Mouse (Mus musculus) heart, embryonic 14.5 days (tissue): ENCODE measurements around the gene Apaf1. TPM values are rescaled to one million over a fixed set of nuclear protein-coding genes. Genes with fewer than 3 reads are reported as not detected.

Experiments
- ATAC-seq: fragments of 200-750 bp; cut with Nextera tagmentation; 2 replicates; pipeline ENCODE4 v1.8.0; 2017; ENCODE audit warnings: low read depth, moderate TSS enrichment; ENCODE audit not compliant: insufficient number of reproducible peaks, insufficient read depth, low FRiP score
- H3K27ac ChIP-seq, 2 experiments: fragments of 200-500 bp in 1 of 2; fragments of 300-500 bp in 1 of 2; sonication (generic) in 1 of 2; replicated peaks in 1 of 2; 2 replicates each; pipeline ENCODE4 v1.5.1; 2012 to 2014; ENCODE audit warnings: low read depth in 2 of 2, low read length in 2 of 2, control low read depth in 1 of 2, mild to moderate bottlenecking in 1 of 2, mixed read lengths in 1 of 2; ENCODE audit not compliant: control insufficient read depth in 1 of 2, insufficient read depth in 1 of 2
- H3K27me3 ChIP-seq: fragments of 300-500 bp; sonication (generic); 2 replicates; pipeline ENCODE4 v1.6.1; 2014; ENCODE audit warnings: mild to moderate bottlenecking, low read length, control low read depth; ENCODE audit not compliant: control insufficient read depth, insufficient read depth
- H3K36me3 ChIP-seq: fragments of 300-500 bp; sonication (generic); 2 replicates; pipeline ENCODE4 v1.6.1; 2014; ENCODE audit warnings: mild to moderate bottlenecking, control low read depth, low read length, mixed read lengths; ENCODE audit not compliant: control insufficient read depth, insufficient read depth
- H3K4me1 ChIP-seq, 2 experiments: fragments of 200-500 bp in 1 of 2; fragments of 300-500 bp in 1 of 2; sonication (generic) in 1 of 2; 2 replicates each; pipeline ENCODE4 v1.6.1; 2012 to 2014; ENCODE audit warnings: low read length in 2 of 2, control low read depth in 1 of 2, mixed read lengths in 1 of 2; ENCODE audit not compliant: control insufficient read depth in 2 of 2, insufficient read depth in 2 of 2
- H3K4me2 ChIP-seq: fragments of 300-500 bp; sonication (generic); 2 replicates; pipeline ENCODE4 v1.6.1; 2014; ENCODE audit warnings: mild to moderate bottlenecking, low read length
- H3K4me3 ChIP-seq, 2 experiments: fragments of 200-500 bp in 1 of 2; fragments of 300-500 bp in 1 of 2; sonication (generic) in 1 of 2; 2 replicates each; pipeline ENCODE4 v1.5.1; 2012 to 2014; ENCODE audit warnings: low read length in 2 of 2, mild to moderate bottlenecking in 2 of 2, control low read depth in 1 of 2, low read depth in 1 of 2, moderate library complexity in 1 of 2; ENCODE audit not compliant: control insufficient read depth in 1 of 2, insufficient read depth in 1 of 2
- H3K9ac ChIP-seq: fragments of 300-500 bp; sonication (generic); 2 replicates; pipeline ENCODE4 v1.6.1; 2014; ENCODE audit warnings: mild to moderate bottlenecking, low read length
- H3K9me3 ChIP-seq: fragments of 300-500 bp; sonication (generic); 2 replicates; pipeline ENCODE4 v1.6.1; 2016; ENCODE audit warnings: low read length, control low read depth; ENCODE audit not compliant: control insufficient read depth
- WGBS: fragments of 180-500 bp; shearing (Covaris S2); extraction: QIAGEN DNeasy Blood & Tissue Kit; methylation state at CpG from one replicate; pipeline ENCODE4 v1.1.7; 2014; 5-methylcytosine and 5-hydroxymethylcytosine counted together
- polyA plus RNA-seq: library from polyadenylated mRNA; unstranded; fragments of >200 nt; fragmentation: Nextera tagmentation; extraction: Ambion mirVana; gene quantifications from 2 replicates; pipeline ENCODE4 v1.2.1, GENCODE M21; 2014

Gene Apaf1
- polyA plus RNA-seq, 1 experiment from 2014 or later = 17.3 TPM

- Histone ChIP-seq H3K9ac (no peak overlapping the region), H3K4me1 (no peaks in the 10 kb centered on the region), H3K9me3 (no peaks in the 10 kb centered on the region), H3K27ac (no peak overlapping the region), H3K4me3 (no peak overlapping the region), H3K4me2 (no peak overlapping the region), H3K27me3 (no peaks in the 10 kb centered on the region), H3K36me3 (peaks cover 78% of the 10 kb centered on the region)
- WGBS = 81% methylated on average over 4 of the region's 4 CpGs
- ATAC-seq = no peak
Measured at GRCm38 (mm10) chr10:91049696-91050095, 32.9 kb downstream of the Apaf1 start.

GRCm38 (mm10) chr10:91033942-91034341, 48.6 kb downstream of the Apaf1 start:
- Histone ChIP-seq H3K9ac (no peak overlapping the region), H3K4me3 (no peak overlapping the region), H3K4me2 (no peak overlapping the region), H3K9me3 (no peaks in the 10 kb centered on the region), H3K4me1 (0 out of 4 replicates have a peak, but pooled peaks cover 0 to 2% of the 10 kb centered on the region in 2 experiments), H3K27ac (no peak overlapping the region), H3K27me3 (no peaks in the 10 kb centered on the region), H3K36me3 (peaks cover 49% of the 10 kb centered on the region)
- 23% methylated on average over 8 of the region's 8 CpGs for WGBS
- ATAC-seq = no peak

- no peak overlapping the region for H3K4me3 ChIP-seq
- no peak overlapping the region for H3K27ac ChIP-seq
- H3K9me3 ChIP-seq = no peaks in the 10 kb centered on the region
- no peak overlapping the region for H3K4me2 ChIP-seq
- H3K27me3 ChIP-seq = no peaks in the 10 kb centered on the region
- ATAC-seq = no peak
- 10% methylated on average over 4 of the region's 4 CpGs for WGBS
- peaks cover 53% of the 10 kb centered on the region for H3K36me3 ChIP-seq
- H3K4me1 ChIP-seq = 0 out of 4 replicates have a peak, but pooled peaks cover 0 to 2% of the 10 kb centered on the region in 2 experiments
- H3K9ac ChIP-seq = no peak overlapping the region
Measured at GRCm38 (mm10) chr10:91032399-91032798, 50.2 kb downstream of the Apaf1 start.

GRCm38 (mm10) chr10:91031176-91031575, 51.4 kb downstream of the Apaf1 start:
- Histone ChIP-seq H3K9ac (no peak overlapping the region), H3K4me2 (no peak overlapping the region), H3K27me3 (no peaks in the 10 kb centered on the region), H3K4me3 (no peak overlapping the region), H3K36me3 (peaks cover 44% of the 10 kb centered on the region), H3K4me1 (0 out of 4 replicates have a peak, but pooled peaks cover 0 to 2% of the 10 kb centered on the region in 2 experiments), H3K27ac (no peak overlapping the region), H3K9me3 (no peaks in the 10 kb centered on the region)
- WGBS = 84% methylated on average over 9 of the region's 9 CpGs
- no peak for ATAC-seq

- no peak for ATAC-seq
- Histone ChIP-seq H3K36me3 (peaks cover 31% of the 10 kb centered on the region), H3K9me3 (no peaks in the 10 kb centered on the region), H3K4me3 (no peak overlapping the region), H3K27ac (no peak overlapping the region), H3K27me3 (no peaks in the 10 kb centered on the region), H3K4me2 (no peak overlapping the region), H3K4me1 (0 out of 4 replicates have a peak, but pooled peaks cover 0 to 2% of the 10 kb centered on the region in 2 experiments), H3K9ac (no peak overlapping the region)
Measured at GRCm38 (mm10) chr10:91029002-91029539, 53.5 kb downstream of the Apaf1 start.

- H3K4me2 ChIP-seq = no peak overlapping the region
- no peaks in the 10 kb centered on the region for H3K27me3 ChIP-seq
- no peak overlapping the region for H3K9ac ChIP-seq
- no peak overlapping the region for H3K27ac ChIP-seq
- ATAC-seq = no peak
- H3K9me3 ChIP-seq = no peaks in the 10 kb centered on the region
- H3K36me3 ChIP-seq = peaks cover 31% of the 10 kb centered on the region
- WGBS = 82% methylated on average over 5 of the region's 5 CpGs
- no peak overlapping the region for H3K4me3 ChIP-seq
- 0 out of 4 replicates have a peak, but pooled peaks cover 0 to 2% of the 10 kb centered on the region in 2 experiments for H3K4me1 ChIP-seq
Measured at GRCm38 (mm10) chr10:91027964-91028363, 54.6 kb downstream of the Apaf1 start.

- Histone ChIP-seq H3K4me1 (0 out of 4 replicates have a peak, but pooled peaks cover 0 to under 1% of the 10 kb centered on the region in 2 experiments), H3K27ac (no peak overlapping the region), H3K4me3 (no peak overlapping the region), H3K9me3 (no peaks in the 10 kb centered on the region), H3K9ac (no peak overlapping the region), H3K27me3 (no peaks in the 10 kb centered on the region), H3K36me3 (peaks cover 35% of the 10 kb centered on the region), H3K4me2 (no peak overlapping the region)
- ATAC-seq = no peak
- WGBS = 93% methylated on average over 4 of the region's 4 CpGs
Measured at GRCm38 (mm10) chr10:91027468-91027867, 55.1 kb downstream of the Apaf1 start.
